Mouse (Mus musculus) lung, adult 2 months (tissue): ENCODE results near the gene Gm20388. TPM values are rescaled to one million over a fixed set of nuclear protein-coding genes. Genes with fewer than 3 reads are reported as not detected.

Experiments used
- DNase-seq: peaks from one replicate; pipeline ENCODE4 v3.0.0; 2022
- H3K4me1 ChIP-seq: fragments of 200-500 bp; 2 replicates; pipeline ENCODE4 v1.6.1; 2011; ENCODE audit warnings: low read length; ENCODE audit not compliant: control insufficient read depth, insufficient read depth
- H3K4me3 ChIP-seq: fragments of 200-500 bp; replicated peaks from 2 replicates; pipeline ENCODE3; 2011; ENCODE audit warnings: low read depth, mild to moderate bottlenecking, control low read depth, low read length; ENCODE audit errors: extremely low read depth
- CTCF ChIP-seq: fragments of 200-500 bp; IDR thresholded peaks from 2 replicates; pipeline ENCODE4 v1.5.1; 2011; ENCODE audit warnings: mild to moderate bottlenecking, low read length, control low read depth; ENCODE audit not compliant: insufficient read depth
- POLR2A ChIP-seq: fragments of 200-500 bp; IDR thresholded peaks from 2 replicates; pipeline ENCODE4 v1.6.1; 2011; ENCODE audit warnings: low read depth, mild to moderate bottlenecking, control low read depth, low read length, borderline replicate concordance; ENCODE audit errors: extremely low read depth
- WGBS: fragments of 180-500 bp; shearing (Covaris S2); methylation state at CpG from one replicate; pipeline ENCODE4 v1.1.7; 2018; 5-methylcytosine and 5-hydroxymethylcytosine counted together
- polyA plus RNA-seq: library from polyadenylated mRNA; depleted of rRNA; stranded (reverse); fragments of >200 nt; gene quantifications from 2 replicates; pipeline ENCODE4 v1.2.3, GENCODE M21; 2012

Gm20388 gene
- polyA plus RNA-seq, 1 experiment: 67.8 TPM

- peak overlapping the region; percentile 4 for H3K4me3 ChIP-seq
- peaks cover 7% of the 10 kb centered on the region for H3K4me1 ChIP-seq
- TF ChIP-seq POLR2A (no peak), CTCF (no peak)
- 62% methylated on average over 4 of the region's 4 CpGs for WGBS
- DNase-seq: no peak
Observed at GRCm38 (mm10) chr8:120738771-120739170, 828.1 kb downstream of the Gm20388 start.

- WGBS: 52% methylated on average over 15 of the region's 15 CpGs
- no peak for TF ChIP-seq POLR2A
- no peak for TF ChIP-seq CTCF
- no peak for DNase-seq
- peaks cover 10% of the 10 kb centered on the region for H3K4me1 ChIP-seq
- peak overlapping the region; percentile 15 for H3K4me3 ChIP-seq
Observed at GRCm38 (mm10) chr8:120739526-120739925, 828.9 kb downstream of the Gm20388 start.

GRCm38 (mm10) chr8:120740579-120740978, 829.9 kb downstream of the Gm20388 start:
- no peak for DNase-seq
- Histone ChIP-seq H3K4me3 (no peak overlapping the region), H3K4me1 (peaks cover 9% of the 10 kb centered on the region)
- 59% methylated on average over 2 of the region's 2 CpGs for WGBS
- TF ChIP-seq CTCF (no peak), POLR2A (no peak)

GRCm38 (mm10) chr8:120741001-120741400, 830.4 kb downstream of the Gm20388 start:
- H3K4me3 ChIP-seq: no peak overlapping the region
- WGBS: 82% methylated on average over 17 of the region's 17 CpGs
- DNase-seq: no peak
- TF ChIP-seq CTCF (no peak), POLR2A (no peak)
- H3K4me1 ChIP-seq: peaks cover 7% of the 10 kb centered on the region

- H3K4me3 ChIP-seq: no peak overlapping the region
- H3K4me1 ChIP-seq: peaks cover 7% of the 10 kb centered on the region
- no peak for TF ChIP-seq POLR2A
- no peak for TF ChIP-seq CTCF
- WGBS: 89% methylated on average over 15 of the region's 15 CpGs
- DNase-seq: no peak
Observed at GRCm38 (mm10) chr8:120741815-120742530, 831.3 kb downstream of the Gm20388 start.

- no peak for DNase-seq
- no peak overlapping the region for H3K4me3 ChIP-seq
- peaks cover 6% of the 10 kb centered on the region for H3K4me1 ChIP-seq
- WGBS: 39% methylated on average over 12 of the region's 12 CpGs
- no peak for TF ChIP-seq POLR2A
- TF ChIP-seq CTCF: no peak
Observed at GRCm38 (mm10) chr8:120743149-120743897, 832.7 kb downstream of the Gm20388 start.

GRCm38 (mm10) chr8:120743898-120744290, 833.3 kb downstream of the Gm20388 start:
- 36% methylated on average over 4 of the region's 4 CpGs for WGBS
- Histone ChIP-seq H3K4me3 (no peak overlapping the region), H3K4me1 (peaks cover 4% of the 10 kb centered on the region)
- no peak for TF ChIP-seq CTCF
- TF ChIP-seq POLR2A: no peak
- DNase-seq: peak; percentile 36

GRCm38 (mm10) chr8:120744448-120744847, 833.8 kb downstream of the Gm20388 start:
- 71% methylated on average over 5 of the region's 5 CpGs for WGBS
- Histone ChIP-seq H3K4me3 (no peak overlapping the region), H3K4me1 (peaks cover 4% of the 10 kb centered on the region)
- no peak for TF ChIP-seq POLR2A
- no peak for TF ChIP-seq CTCF
- DNase-seq: no peak

- WGBS: 68% methylated on average over 7 of the region's 7 CpGs
- no peak for DNase-seq
- Histone ChIP-seq H3K4me3 (no peak overlapping the region), H3K4me1 (peaks cover 4% of the 10 kb centered on the region)
- TF ChIP-seq POLR2A (no peak), CTCF (no peak)
Observed at GRCm38 (mm10) chr8:120745226-120745625, 834.6 kb downstream of the Gm20388 start.
